Mouse (Mus musculus) olfactory bulb, adult 2 months (tissue): ENCODE data around the gene Klhl12. TPM values are rescaled to one million over a fixed set of nuclear protein-coding genes. Genes with fewer than 3 reads are reported as not detected.
"Not testable (repeated sequence)": the region's sequence is repeated elsewhere in the genome, so short reads cannot be mapped to it uniquely, and the experiment has no call there.

Source experiments
- H3K27ac ChIP-seq: fragments of 200-500 bp; 2 replicates; pipeline ENCODE4 v1.5.1; 2012; ENCODE audit warnings: low read depth, low read length; ENCODE audit not compliant: insufficient read depth
- H3K4me1 ChIP-seq: fragments of 200-500 bp; 2 replicates; pipeline ENCODE4 v1.6.1; 2012; ENCODE audit warnings: low read length; ENCODE audit not compliant: control insufficient read depth, insufficient read depth
- H3K4me3 ChIP-seq: fragments of 200-500 bp; 2 replicates; pipeline ENCODE4 v1.5.1; 2012; ENCODE audit warnings: mild to moderate bottlenecking, low read depth, low read length, moderate library complexity; ENCODE audit not compliant: insufficient read depth
- CTCF ChIP-seq: fragments of 200-500 bp; IDR thresholded peaks from 2 replicates; pipeline ENCODE4 v1.5.1; 2012; ENCODE audit warnings: low read depth, mild to moderate bottlenecking, low read length, moderate library complexity; ENCODE audit not compliant: insufficient read depth
- POLR2A ChIP-seq: fragments of 200-500 bp; IDR thresholded peaks from 2 replicates; pipeline ENCODE4 v1.6.1; 2012; ENCODE audit warnings: mild to moderate bottlenecking, low read depth, low read length, moderate library complexity; ENCODE audit not compliant: insufficient read depth
- WGBS: fragments of 180-500 bp; shearing (Covaris S2); methylation state at CpG from one replicate; pipeline ENCODE4 v1.1.7; 2018; 5-methylcytosine and 5-hydroxymethylcytosine counted together
- polyA plus RNA-seq: library from polyadenylated mRNA; stranded (reverse); fragments of >200 nt; gene quantifications from 2 replicates; pipeline ENCODE4 v1.2.4, GENCODE M21; 2012; ENCODE audit warnings: low replicate concordance; ENCODE audit not compliant: missing spikeins, insufficient read depth, insufficient read length

Klhl12 gene
- polyA plus RNA-seq, 1 experiment: not detected

DNA sequence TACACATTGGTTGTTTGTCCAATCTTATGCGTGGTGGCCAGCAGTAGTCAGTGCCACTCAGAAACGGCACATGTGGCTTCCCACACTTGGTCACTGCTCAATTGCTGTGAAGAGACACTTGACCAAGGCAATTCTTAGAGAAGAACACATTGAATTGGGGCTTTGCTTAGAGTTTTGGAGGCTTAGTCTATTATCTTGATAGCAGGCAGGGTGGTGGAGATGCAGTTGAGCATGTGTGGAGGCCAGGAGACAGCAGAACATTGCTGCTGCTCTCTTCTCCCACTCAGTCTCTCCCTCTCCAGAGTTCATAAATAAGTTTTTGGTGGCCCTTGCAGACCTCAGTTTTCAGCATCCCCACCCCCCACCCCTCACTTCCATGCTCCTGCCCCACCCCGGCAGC lies 12.9 kb upstream of the Klhl12 start:
- Histone ChIP-seq H3K4me3 (no peak overlapping the region), H3K4me1 (no peaks in the 10 kb centered on the region), H3K27ac (no peak overlapping the region)
- 96% methylated on average over 3 of the region's 3 CpGs for WGBS
- TF ChIP-seq POLR2A (no peak), CTCF (no peak)

DNA sequence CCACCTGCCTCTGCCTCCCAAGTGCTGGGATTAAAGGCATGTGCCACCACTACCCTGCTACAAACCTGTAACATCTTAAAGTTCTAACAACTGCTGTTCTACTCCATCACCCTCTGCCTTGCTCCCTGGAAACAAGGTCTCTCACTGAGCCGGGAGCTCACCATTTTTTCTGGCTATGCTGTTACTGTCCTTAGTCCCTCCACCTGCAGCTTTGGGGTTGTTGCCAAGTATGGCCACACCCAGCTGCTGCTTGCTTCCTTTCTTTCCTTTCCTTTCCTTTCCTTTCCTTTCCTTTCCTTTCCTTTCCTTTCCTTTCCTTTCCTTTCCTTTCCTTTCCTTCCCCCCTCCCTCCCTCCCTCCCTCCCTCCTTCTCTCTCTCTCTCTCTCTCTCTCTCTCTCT lies 12.0 kb upstream of the Klhl12 start:
- 62% methylated on average over 1 of the region's 1 CpGs for WGBS
- not testable (repeated sequence) for H3K4me3 ChIP-seq, H3K27ac ChIP-seq, H3K4me1 ChIP-seq

DNA sequence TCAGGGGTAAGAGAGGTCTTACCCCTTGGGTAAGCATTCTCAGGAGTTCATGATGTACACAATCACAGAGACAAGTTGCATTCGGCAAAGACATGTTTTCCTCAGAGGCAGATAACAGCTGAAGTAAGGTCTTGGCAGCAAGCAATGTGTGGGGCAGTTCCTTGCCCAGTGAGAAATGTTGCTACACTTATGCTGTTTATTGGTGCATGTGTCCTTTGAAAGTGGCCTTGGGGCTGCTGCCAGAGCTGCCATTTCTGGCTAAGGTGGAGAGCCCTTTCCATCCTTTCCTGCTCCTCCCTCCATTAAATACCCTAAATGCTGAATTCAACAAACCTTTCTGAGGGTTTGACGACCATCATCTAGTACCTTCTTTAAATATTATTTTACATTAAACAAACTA lies 9.9 kb upstream of the Klhl12 start:
- Histone ChIP-seq H3K4me3 (no peak overlapping the region), H3K27ac (no peak overlapping the region), H3K4me1 (no peaks in the 10 kb centered on the region)
- 82% methylated on average over 2 of the region's 2 CpGs for WGBS
- TF ChIP-seq CTCF (no peak), POLR2A (no peak)

DNA sequence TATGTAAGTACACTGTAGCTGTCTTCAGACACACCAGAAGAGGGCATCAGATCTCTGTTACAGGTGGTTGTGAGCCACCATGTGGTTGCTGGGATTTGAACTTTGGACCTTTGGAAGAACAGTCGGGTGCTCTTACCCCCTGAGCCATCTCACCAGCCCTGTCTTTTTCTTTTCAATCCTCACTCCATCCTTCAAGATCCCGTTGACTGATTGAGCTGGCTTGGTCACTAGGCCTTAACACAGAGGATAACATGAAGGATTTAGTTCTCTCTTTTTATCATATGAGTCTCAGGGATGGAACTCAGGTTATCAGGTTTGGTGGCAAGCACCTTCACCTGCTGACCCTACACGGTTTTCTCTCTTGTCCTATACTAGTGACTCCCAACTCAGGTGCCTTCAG lies 6.8 kb upstream of the Klhl12 start:
- 90% methylated on average over 3 of the region's 3 CpGs for WGBS
- not testable (repeated sequence) for H3K4me3 ChIP-seq, H3K4me1 ChIP-seq, H3K27ac ChIP-seq

DNA sequence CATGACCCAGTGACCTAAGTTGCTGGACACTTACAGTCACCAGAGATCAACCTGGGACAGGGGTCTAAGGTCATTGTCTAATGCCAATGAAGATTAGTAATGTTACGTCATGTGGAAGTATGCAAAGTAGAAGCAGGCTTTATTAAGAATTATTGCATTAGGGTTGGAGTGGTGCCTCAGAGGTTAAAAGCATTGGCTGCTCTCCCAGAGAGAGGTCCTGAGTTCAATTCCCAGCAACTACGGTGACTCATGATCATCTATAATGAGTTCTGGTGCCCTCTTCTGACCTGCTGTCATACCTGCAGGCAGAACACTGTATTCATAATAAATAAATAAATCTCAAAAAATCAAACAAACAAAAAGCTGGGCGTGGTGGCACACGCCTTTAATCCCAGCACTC lies 5.1 kb upstream of the Klhl12 start:
- no peak overlapping the region for H3K27ac ChIP-seq
- 84% methylated on average over 4 of the region's 4 CpGs for WGBS
- H3K4me1 ChIP-seq: no peaks in the 10 kb centered on the region
- no peak overlapping the region for H3K4me3 ChIP-seq
- no peak for TF ChIP-seq CTCF
- no peak for TF ChIP-seq POLR2A

DNA sequence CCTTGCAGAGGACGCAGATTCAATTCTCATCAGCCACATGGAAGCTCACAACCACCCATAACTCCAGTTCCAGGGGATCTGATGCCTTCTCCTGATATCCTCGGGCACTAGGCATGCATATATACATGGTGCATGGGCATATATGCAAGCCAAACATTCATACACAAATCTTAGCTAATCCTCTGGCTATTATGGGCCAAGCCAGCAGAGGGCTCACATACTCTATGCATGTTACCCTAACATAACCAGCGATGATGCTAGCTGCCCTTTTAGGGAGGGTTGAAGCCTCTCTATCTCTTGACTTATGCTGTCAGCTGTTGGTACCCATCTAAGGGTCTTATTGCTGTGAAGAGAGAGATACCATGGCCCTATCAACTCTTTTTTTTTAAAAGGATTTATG lies 4.3 kb upstream of the Klhl12 start:
- Histone ChIP-seq H3K4me3 (no peak overlapping the region), H3K4me1 (no peaks in the 10 kb centered on the region), H3K27ac (no peak overlapping the region)
- TF ChIP-seq POLR2A (no peak), CTCF (no peak)
- WGBS: 45% methylated on average over 3 of the region's 3 CpGs

DNA sequence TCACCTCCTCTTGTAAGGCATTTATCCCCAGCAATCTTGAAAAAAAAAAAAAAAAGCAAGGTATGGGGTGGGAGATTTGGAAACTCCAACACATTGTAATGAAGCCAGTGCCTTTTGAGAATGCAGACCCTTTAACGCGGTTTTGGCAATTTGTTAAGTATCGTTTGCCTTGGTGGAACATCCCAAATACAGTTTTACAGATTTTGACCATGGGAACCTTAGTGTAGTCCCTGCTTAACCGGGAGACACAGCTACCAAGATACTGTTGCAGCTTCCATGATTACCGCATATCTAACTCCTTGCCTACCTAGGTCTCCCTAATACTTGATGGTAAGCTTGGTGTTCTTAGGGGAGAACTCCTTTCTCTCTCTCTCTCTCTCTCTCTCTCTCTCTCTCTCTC lies 729 bp downstream of the Klhl12 start:
- Histone ChIP-seq H3K4me1 (no peaks in the 10 kb centered on the region), H3K27ac (no peak overlapping the region), H3K4me3 (no peak overlapping the region)
- TF ChIP-seq POLR2A: no peak
- no peak for TF ChIP-seq CTCF
- 17% methylated on average over 5 of the region's 5 CpGs for WGBS

DNA sequence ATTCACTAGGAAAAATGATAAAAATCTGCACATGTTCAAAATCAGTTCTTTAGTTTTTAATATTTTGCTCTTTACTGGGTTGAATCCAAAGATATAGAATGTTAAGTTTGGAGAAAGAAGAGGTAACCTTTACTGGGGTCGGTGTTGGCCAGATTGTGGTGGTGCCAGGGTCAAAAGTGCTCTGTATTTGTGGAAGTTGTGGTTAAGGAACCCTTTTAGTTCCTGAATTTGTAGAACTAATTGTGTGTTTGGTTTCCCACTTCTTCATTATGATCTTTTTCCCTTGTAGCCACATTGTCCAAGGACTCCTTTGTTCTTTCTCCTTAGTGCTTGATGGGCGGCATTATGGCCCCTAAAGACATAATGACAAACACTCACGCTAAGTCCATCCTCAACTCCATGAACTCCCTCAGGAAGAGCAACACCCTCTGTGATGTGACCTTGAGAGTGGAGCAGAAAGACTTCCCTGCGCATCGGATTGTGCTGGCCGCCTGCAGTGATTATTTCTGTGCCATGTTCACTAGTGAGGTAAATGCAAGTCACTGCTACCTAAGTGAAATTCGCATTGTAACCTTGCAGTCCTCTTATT lies 2.9 kb downstream of the Klhl12 start:
- Histone ChIP-seq H3K27ac (no peak overlapping the region), H3K4me1 (no peaks in the 10 kb centered on the region), H3K4me3 (no peak overlapping the region)
- 86% methylated on average over 7 of the region's 7 CpGs for WGBS
- TF ChIP-seq POLR2A (no peak), CTCF (no peak)

DNA sequence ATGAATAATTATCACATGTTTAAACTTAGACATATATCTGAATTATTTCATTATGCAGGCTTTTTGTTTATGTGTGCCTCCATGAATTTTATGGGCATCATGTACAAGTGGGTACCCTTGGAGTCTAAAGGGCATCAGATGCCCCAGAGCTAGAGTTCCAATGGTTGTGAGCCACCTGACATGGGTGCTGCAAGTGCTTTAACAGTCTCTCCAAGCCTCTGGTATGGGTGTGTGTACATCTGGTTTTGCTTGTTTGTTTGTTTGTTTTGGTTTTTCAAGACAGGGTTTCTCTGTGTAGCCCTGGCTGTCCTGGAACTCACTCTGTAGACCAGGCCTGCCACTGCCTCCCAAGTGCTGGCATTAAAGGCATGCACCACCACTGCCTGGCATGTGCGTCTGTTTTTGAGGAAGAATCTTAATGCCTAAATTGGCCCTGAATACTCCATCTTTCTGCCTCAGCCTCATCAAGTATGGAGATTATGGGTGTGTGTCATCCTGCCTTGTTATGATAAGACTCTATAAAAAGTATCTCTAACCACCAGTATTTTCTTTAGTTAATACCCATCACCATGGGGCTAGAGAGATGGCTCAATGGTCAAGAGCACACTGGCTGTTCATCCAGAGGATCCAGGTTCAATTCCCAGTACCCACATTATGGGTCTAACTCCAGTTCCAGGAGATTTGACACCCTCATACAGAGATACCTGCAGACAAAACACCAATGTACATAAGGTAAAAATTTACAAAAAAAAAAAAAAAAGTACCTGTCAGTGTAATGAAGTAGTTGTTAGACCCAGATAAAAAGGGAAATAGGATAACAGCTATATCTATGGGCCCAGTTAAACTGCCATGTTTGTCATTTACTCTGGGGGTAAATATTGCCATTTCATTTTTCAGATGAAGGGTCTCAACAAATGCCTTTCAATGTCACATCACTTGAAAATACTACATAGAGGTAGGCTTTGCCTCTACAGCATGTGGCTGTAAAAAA lies 5.3 kb downstream of the Klhl12 start:
- Histone ChIP-seq H3K27ac (no peak overlapping the region), H3K4me3 (no peak overlapping the region), H3K4me1 (no peaks in the 10 kb centered on the region)
- 66% methylated on average over 1 of the region's 1 CpGs for WGBS
- TF ChIP-seq POLR2A (no peak), CTCF (no peak)
